Mouse (Mus musculus): ENCODE measurements around the gene Gm17359.

The Gm17359 gene

GRCm38 (mm10) chr3:79475980-79476379 is 139.5 kb downstream of the Gm17359 start:
- DNase-seq (ENCODE audit: low read depth): no peak

- no peak for DNase-seq (ENCODE audit: low read depth)
Observed at GRCm38 (mm10) chr3:79478400-79478799, 141.9 kb downstream of the Gm17359 start.

GRCm38 (mm10) chr3:79478880-79479279 is 142.4 kb downstream of the Gm17359 start:
- no peak for DNase-seq (ENCODE audit: low read depth)

- DNase-seq (ENCODE audit: low read depth): no peak
Observed at GRCm38 (mm10) chr3:79484286-79485063, 148.0 kb downstream of the Gm17359 start.

- DNase-seq (ENCODE audit: low read depth): no peak
Observed at GRCm38 (mm10) chr3:79488025-79488424, 151.6 kb downstream of the Gm17359 start.

- no peak for DNase-seq (ENCODE audit: low read depth)
Observed at GRCm38 (mm10) chr3:79490102-79490501, 153.6 kb downstream of the Gm17359 start.

GRCm38 (mm10) chr3:79491614-79492013 is 155.2 kb downstream of the Gm17359 start:
- no peak for DNase-seq (ENCODE audit: low read depth)

- DNase-seq (ENCODE audit: low read depth): no peak
Observed at GRCm38 (mm10) chr3:79493064-79493463, 156.6 kb downstream of the Gm17359 start.

- no peak for DNase-seq (ENCODE audit: low read depth)
Observed at GRCm38 (mm10) chr3:79494028-79494427, 157.6 kb downstream of the Gm17359 start.

GRCm38 (mm10) chr3:79495151-79495550 is 158.7 kb downstream of the Gm17359 start:
- no peak for DNase-seq (ENCODE audit: low read depth)

GRCm38 (mm10) chr3:79496668-79497067 is 160.2 kb downstream of the Gm17359 start:
- DNase-seq (ENCODE audit: low read depth): no peak

GRCm38 (mm10) chr3:79500279-79500678 is 163.8 kb downstream of the Gm17359 start:
- no peak for DNase-seq (ENCODE audit: low read depth)

GRCm38 (mm10) chr3:79501166-79501728 is 164.8 kb downstream of the Gm17359 start:
- peak; percentile 8 for DNase-seq (ENCODE audit: low read depth)
